Mouse (Mus musculus) neural tube, embryonic 11.5 days (tissue): ENCODE data around the gene Chordc1. TPM values are rescaled to one million over a fixed set of nuclear protein-coding genes. Genes with fewer than 3 reads are reported as not detected.

ENCODE experiments used
- ATAC-seq: fragments of 200-750 bp; cut with Nextera tagmentation; 2 replicates; pipeline ENCODE4 v1.8.0; 2017; ENCODE audit warnings: moderate number of reproducible peaks, mild to moderate bottlenecking, moderate TSS enrichment, moderate library complexity; ENCODE audit not compliant: insufficient read depth, low FRiP score, low TSS enrichment
- DNase-seq: peaks from one replicate; pipeline ENCODE4 v3.0.0-alpha.2; 2015; ENCODE audit warnings: low spot score
- H3K27ac ChIP-seq: fragments of 300-500 bp; sonication (generic); 2 replicates; pipeline ENCODE4 v1.5.1; 2014; ENCODE audit warnings: low read depth, mild to moderate bottlenecking, low read length
- H3K27me3 ChIP-seq: fragments of 300-500 bp; sonication (generic); 2 replicates; pipeline ENCODE4 v1.6.1; 2014; ENCODE audit warnings: mild to moderate bottlenecking, low read length, mixed read lengths; ENCODE audit not compliant: control insufficient read depth, insufficient read depth
- H3K36me3 ChIP-seq: fragments of 300-500 bp; sonication (generic); 2 replicates; pipeline ENCODE4 v1.6.1; 2014; ENCODE audit warnings: mild to moderate bottlenecking, low read length, moderate library complexity, mixed read lengths; ENCODE audit not compliant: control insufficient read depth, insufficient read depth
- H3K4me1 ChIP-seq: fragments of 300-500 bp; sonication (generic); 2 replicates; pipeline ENCODE4 v1.6.1; 2014; ENCODE audit warnings: low read length, mixed read lengths; ENCODE audit not compliant: control insufficient read depth, insufficient read depth
- H3K4me2 ChIP-seq: fragments of 300-500 bp; sonication (generic); 2 replicates; pipeline ENCODE4 v1.6.1; 2014; ENCODE audit warnings: low read depth, mild to moderate bottlenecking, moderate library complexity
- H3K4me3 ChIP-seq: fragments of 300-500 bp; sonication (generic); 2 replicates; pipeline ENCODE4 v1.5.1; 2014; ENCODE audit warnings: low read depth, low read length
- H3K9ac ChIP-seq: fragments of 300-500 bp; sonication (generic); 2 replicates; pipeline ENCODE4 v1.6.1; 2014; ENCODE audit warnings: mild to moderate bottlenecking, low read length
- H3K9me3 ChIP-seq: fragments of 300-500 bp; sonication (generic); 2 replicates; pipeline ENCODE4 v1.6.1; 2016; ENCODE audit warnings: low read length; ENCODE audit not compliant: control insufficient read depth
- WGBS: fragments of 180-500 bp; shearing (Covaris S2); extraction: QIAGEN DNeasy Blood & Tissue Kit; methylation state at CpG from one replicate; pipeline ENCODE4 v1.1.7; 2014; 5-methylcytosine and 5-hydroxymethylcytosine counted together
- polyA plus RNA-seq: library from polyadenylated mRNA; unstranded; fragments of >200 nt; fragmentation: Nextera tagmentation; extraction: Ambion mirVana; gene quantifications from 2 replicates; pipeline ENCODE4 v1.2.1, GENCODE M21; 2014

The Chordc1 gene
- polyA plus RNA-seq, 1 experiment from 2014 or later, result 139 TPM

DNA sequence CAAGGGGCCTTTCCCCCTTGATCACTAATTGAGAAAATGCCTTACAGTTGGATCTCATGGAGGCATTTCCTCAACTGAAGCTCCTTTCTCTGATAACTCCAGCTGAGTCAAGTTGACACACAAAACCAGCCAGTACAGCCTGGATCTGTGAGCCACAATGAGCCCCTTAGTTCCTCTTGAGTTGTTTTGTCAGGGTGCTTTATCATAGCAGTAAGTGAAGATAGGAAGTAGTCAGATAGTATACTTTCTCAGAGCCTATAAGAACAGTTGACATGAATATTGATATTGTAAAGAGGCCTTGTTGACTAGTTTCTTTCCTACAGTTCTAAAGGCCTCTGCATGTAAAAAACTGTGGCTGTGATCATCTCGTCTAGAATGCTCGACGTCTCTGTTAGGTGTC lies 28.1 kb downstream of the Chordc1 start:
- 90% methylated on average over 3 of the region's 3 CpGs for WGBS
- H3K36me3 ChIP-seq, result no peaks in the 10 kb centered on the region
- H3K27ac ChIP-seq, result no peak overlapping the region
- no peak overlapping the region for H3K4me3 ChIP-seq
- no peaks in the 10 kb centered on the region for H3K9me3 ChIP-seq
- ATAC-seq (no peak), DNase-seq (no peak)
- no peak overlapping the region for H3K4me2 ChIP-seq
- no peaks in the 10 kb centered on the region for H3K27me3 ChIP-seq
- no peak overlapping the region for H3K9ac ChIP-seq
- H3K4me1 ChIP-seq, result no peaks in the 10 kb centered on the region

Other genes with a start within 250 kb of the Chordc1 start
- 1.7 and 2.3 TPM in 2 replicates for gene Naalad2, start 110.9 kb downstream of the Chordc1 start, polyA plus RNA-seq
- gene Ubtfl1, start 112.3 kb downstream of the Chordc1 start, polyA plus RNA-seq, result not detected in 2 replicates
- gene Mbd3l2, start 138.5 kb downstream of the Chordc1 start, polyA plus RNA-seq, result not detected in 2 replicates
- gene Zfp558, start 186.1 kb downstream of the Chordc1 start, polyA plus RNA-seq, result 13.1 and 16.3 TPM in 2 replicates
- not detected in 2 replicates for gene Mbd3l1, start 186.2 kb downstream of the Chordc1 start, polyA plus RNA-seq